Mouse (Mus musculus) liver, embryonic 12.5 days (tissue): ENCODE results near the gene Tlnrd1. TPM values are rescaled to one million over a fixed set of nuclear protein-coding genes. Genes with fewer than 3 reads are reported as not detected.
A peak's percentile ranks its signal among the peaks of the same experiment; 100 is the strongest.
"Not testable (repeated sequence)": the region's sequence is repeated elsewhere in the genome, so short reads cannot be mapped to it uniquely, and the experiment has no call there.

Experiments used
- ATAC-seq: fragments of 200-750 bp; cut with Nextera tagmentation; 2 replicates; pipeline ENCODE4 v1.8.0; 2017; ENCODE audit warnings: moderate number of reproducible peaks, mild to moderate bottlenecking, moderate library complexity
- H3K27ac ChIP-seq: fragments of 300-500 bp; sonication (generic); 2 replicates; pipeline ENCODE4 v1.5.1; 2016; ENCODE audit warnings: mild to moderate bottlenecking
- H3K27me3 ChIP-seq: fragments of 300-500 bp; sonication (generic); replicated peaks from 2 replicates; pipeline ENCODE4 v1.6.1; 2016; ENCODE audit warnings: mild to moderate bottlenecking, moderate library complexity
- H3K36me3 ChIP-seq: fragments of 300-500 bp; sonication (generic); 2 replicates; pipeline ENCODE4 v1.6.1; 2016; ENCODE audit warnings: mild to moderate bottlenecking, moderate library complexity
- H3K4me1 ChIP-seq: fragments of 300-500 bp; sonication (generic); 2 replicates; pipeline ENCODE4 v1.6.1; 2016
- H3K4me2 ChIP-seq: fragments of 300-500 bp; sonication (generic); 2 replicates; pipeline ENCODE4 v1.6.1; 2016; ENCODE audit warnings: mild to moderate bottlenecking, moderate library complexity
- H3K4me3 ChIP-seq: fragments of 300-500 bp; sonication (generic); 2 replicates; pipeline ENCODE4 v1.5.1; 2016; ENCODE audit warnings: mild to moderate bottlenecking, moderate library complexity
- H3K9ac ChIP-seq: fragments of 300-500 bp; sonication (generic); 2 replicates; pipeline ENCODE4 v1.6.1; 2016; ENCODE audit warnings: mild to moderate bottlenecking, moderate library complexity
- H3K9me3 ChIP-seq: fragments of 300-500 bp; sonication (generic); replicated peaks from 2 replicates; pipeline ENCODE4 v1.6.1; 2016; ENCODE audit warnings: mild to moderate bottlenecking, moderate library complexity
- WGBS: fragments of 180-500 bp; shearing (Covaris S2); methylation state at CpG from one replicate; pipeline ENCODE4 v1.1.7; 2016; ENCODE audit not compliant: insufficient replicate concordance; 5-methylcytosine and 5-hydroxymethylcytosine counted together
- polyA plus RNA-seq: library from polyadenylated mRNA; unstranded; fragments of >200 nt; fragmentation: Nextera tagmentation; extraction: Ambion mirVana; gene quantifications from 2 replicates; pipeline ENCODE4 v1.2.1, GENCODE M21; 2016

Tlnrd1 gene
- polyA plus RNA-seq, 1 experiment from 2014 or later: 21.7 TPM

- H3K4me1 ChIP-seq: peaks cover 74% of the 10 kb centered on the region
- H3K27ac ChIP-seq: 0 out of 2 replicates have a peak overlapping the region, but pooled peaks have one; percentile 24
- H3K4me2 ChIP-seq: no peak overlapping the region; the same call in 1 of the 2 replicates
- no peaks in the 10 kb centered on the region for H3K27me3 ChIP-seq
- H3K9ac ChIP-seq: no peak overlapping the region
- H3K4me3 ChIP-seq: no peak overlapping the region
- H3K9me3 ChIP-seq: no peaks in the 10 kb centered on the region
- H3K36me3 ChIP-seq: peaks cover 68% of the 10 kb centered on the region
- ATAC-seq: no peak
- 44% methylated on average over 5 of the region's 5 CpGs for WGBS
Measured at GRCm38 (mm10) chr7:83896077-83896740, 12.1 kb upstream of the Tlnrd1 start.

GRCm38 (mm10) chr7:83894348-83894747 is 10.2 kb upstream of the Tlnrd1 start:
- Histone ChIP-seq H3K4me3 (peak overlapping the region; percentile 74; the same call in 1 of the 2 replicates), H3K9me3 (no peaks in the 10 kb centered on the region), H3K27me3 (no peaks in the 10 kb centered on the region), H3K36me3 (peaks cover 50% of the 10 kb centered on the region), H3K4me1 (peaks cover 77% of the 10 kb centered on the region), H3K9ac (peak overlapping the region; percentile 85), H3K27ac (no peak overlapping the region), H3K4me2 (peak overlapping the region; percentile 72)
- 92% methylated on average over 1 of the region's 1 CpGs for WGBS
- no peak for ATAC-seq

- under 1% methylated on average over 21 of the region's 21 CpGs for WGBS
- peak overlapping the region; percentile 72 for H3K4me2 ChIP-seq
- H3K9me3 ChIP-seq: no peaks in the 10 kb centered on the region
- H3K36me3 ChIP-seq: peaks cover 29% of the 10 kb centered on the region
- H3K4me3 ChIP-seq: peak overlapping the region; percentile 74
- H3K9ac ChIP-seq: peak overlapping the region; percentile 85
- no peak; the same call in 1 of the 2 replicates for ATAC-seq
- H3K27ac ChIP-seq: peak overlapping the region; percentile 92
- no peaks in the 10 kb centered on the region for H3K27me3 ChIP-seq
- H3K4me1 ChIP-seq: peaks cover 74% of the 10 kb centered on the region
Measured at GRCm38 (mm10) chr7:83892333-83892669, 8.2 kb upstream of the Tlnrd1 start.

- H3K4me2 ChIP-seq: peak overlapping the region; percentile 72
- 3% methylated on average over 44 of the region's 44 CpGs for WGBS
- H3K27ac ChIP-seq: peak overlapping the region; percentile 92
- H3K9me3 ChIP-seq: no peaks in the 10 kb centered on the region
- peaks cover 75% of the 10 kb centered on the region for H3K4me1 ChIP-seq
- no peaks in the 10 kb centered on the region for H3K27me3 ChIP-seq
- H3K36me3 ChIP-seq: peaks cover 25% of the 10 kb centered on the region
- H3K4me3 ChIP-seq: peak overlapping the region; percentile 74
- ATAC-seq: peak; percentile 97
- H3K9ac ChIP-seq: peak overlapping the region; percentile 85
Measured at GRCm38 (mm10) chr7:83891433-83892332, 7.6 kb upstream of the Tlnrd1 start.

GRCm38 (mm10) chr7:83889946-83890345 is 5.8 kb upstream of the Tlnrd1 start:
- not testable (repeated sequence) for H3K9ac ChIP-seq, H3K27ac ChIP-seq, H3K27me3 ChIP-seq, H3K4me2 ChIP-seq, ATAC-seq, H3K9me3 ChIP-seq, H3K36me3 ChIP-seq, H3K4me3 ChIP-seq
- peaks cover 75% of the 10 kb centered on the region for H3K4me1 ChIP-seq
- WGBS: 81% methylated on average over 5 of the region's 5 CpGs

- 57% methylated on average over 3 of the region's 3 CpGs for WGBS
- no peak overlapping the region for H3K9ac ChIP-seq
- peaks cover 2% of the 10 kb centered on the region; the same call in 1 of the 2 replicates for H3K36me3 ChIP-seq
- H3K27ac ChIP-seq: peak overlapping the region; percentile 62; the same call in 1 of the 2 replicates
- H3K27me3 ChIP-seq: no peaks in the 10 kb centered on the region
- no peak overlapping the region for H3K4me2 ChIP-seq
- H3K4me1 ChIP-seq: peaks cover 70% of the 10 kb centered on the region
- no peaks in the 10 kb centered on the region for H3K9me3 ChIP-seq
- no peak for ATAC-seq
- H3K4me3 ChIP-seq: no peak overlapping the region
Measured at GRCm38 (mm10) chr7:83889383-83889782, 5.3 kb upstream of the Tlnrd1 start.

- Histone ChIP-seq H3K4me3 (peak overlapping the region; percentile 94; the same call in 1 of the 2 replicates), H3K4me2 (peak overlapping the region; percentile 96), H3K36me3 (peaks cover 12% of the 10 kb centered on the region), H3K9me3 (no peaks in the 10 kb centered on the region), H3K27ac (peak overlapping the region; percentile 99), H3K4me1 (peaks cover 68% of the 10 kb centered on the region), H3K9ac (peak overlapping the region; percentile 98; the same call in 1 of the 2 replicates), H3K27me3 (no peaks in the 10 kb centered on the region)
- 83% methylated on average over 6 of the region's 6 CpGs for WGBS
- no peak for ATAC-seq
Measured at GRCm38 (mm10) chr7:83886366-83887129, 2.4 kb upstream of the Tlnrd1 start.

GRCm38 (mm10) chr7:83885835-83886234 is 1.7 kb upstream of the Tlnrd1 start:
- H3K4me3 ChIP-seq: peak overlapping the region; percentile 94; the same call in 1 of the 2 replicates
- peak overlapping the region; percentile 99 for H3K27ac ChIP-seq
- WGBS: 14% methylated on average over 4 of the region's 4 CpGs
- ATAC-seq: peak; percentile 62
- H3K36me3 ChIP-seq: peaks cover 19% of the 10 kb centered on the region
- H3K27me3 ChIP-seq: no peaks in the 10 kb centered on the region
- H3K4me2 ChIP-seq: peak overlapping the region; percentile 96
- no peaks in the 10 kb centered on the region for H3K9me3 ChIP-seq
- H3K4me1 ChIP-seq: peaks cover 72% of the 10 kb centered on the region
- peak overlapping the region; percentile 98 for H3K9ac ChIP-seq

GRCm38 (mm10) chr7:83884921-83885532 is 922 bp upstream of the Tlnrd1 start:
- H3K4me1 ChIP-seq: peaks cover 80% of the 10 kb centered on the region
- H3K4me3 ChIP-seq: peak overlapping the region; percentile 94
- H3K9me3 ChIP-seq: no peaks in the 10 kb centered on the region
- ATAC-seq: peak; percentile 65
- H3K4me2 ChIP-seq: peak overlapping the region; percentile 96
- peak overlapping the region; percentile 98 for H3K9ac ChIP-seq
- peaks cover 27% of the 10 kb centered on the region for H3K36me3 ChIP-seq
- WGBS: 6% methylated on average over 6 of the region's 6 CpGs
- H3K27ac ChIP-seq: peak overlapping the region; percentile 99
- no peaks in the 10 kb centered on the region for H3K27me3 ChIP-seq

GRCm38 (mm10) chr7:83883276-83884020 is 657 bp downstream of the Tlnrd1 start:
- Histone ChIP-seq H3K9me3 (no peaks in the 10 kb centered on the region), H3K4me3 (peak overlapping the region; percentile 94), H3K4me1 (peaks cover 80% of the 10 kb centered on the region), H3K27me3 (no peaks in the 10 kb centered on the region), H3K27ac (peak overlapping the region; percentile 99), H3K4me2 (peak overlapping the region; percentile 96), H3K36me3 (peaks cover 41% of the 10 kb centered on the region), H3K9ac (peak overlapping the region; percentile 98)
- 2% methylated on average over 85 of the region's 91 CpGs for WGBS
- peak; percentile 80 for ATAC-seq
